Mouse (Mus musculus) heart, embryonic 15.5 days (tissue): ENCODE data around the gene Ctnnd2. TPM values are rescaled to one million over a fixed set of nuclear protein-coding genes. Genes with fewer than 3 reads are reported as not detected.

ENCODE experiments used
- ATAC-seq: fragments of 200-750 bp; cut with Nextera tagmentation; replicated peaks from 2 replicates; pipeline ENCODE4 v1.8.0; 2017; ENCODE audit warnings: low read depth, moderate TSS enrichment; ENCODE audit not compliant: insufficient number of reproducible peaks, insufficient read depth, low FRiP score
- H3K27ac ChIP-seq: fragments of 300-500 bp; sonication (generic); 2 replicates; pipeline ENCODE4 v1.5.1; 2015; ENCODE audit warnings: mild to moderate bottlenecking, inconsistent platforms
- H3K27me3 ChIP-seq: fragments of 300-500 bp; sonication (generic); 2 replicates; pipeline ENCODE4 v1.6.1; 2015; ENCODE audit warnings: inconsistent platforms
- H3K36me3 ChIP-seq: fragments of 300-500 bp; sonication (generic); 2 replicates; pipeline ENCODE4 v1.6.1; 2015; ENCODE audit warnings: mild to moderate bottlenecking, inconsistent platforms
- H3K4me1 ChIP-seq: fragments of 300-500 bp; sonication (generic); replicated peaks from 2 replicates; pipeline ENCODE4 v1.6.1; 2015; ENCODE audit warnings: inconsistent platforms
- H3K4me2 ChIP-seq: fragments of 300-500 bp; sonication (generic); 2 replicates; pipeline ENCODE4 v1.6.1; 2015; ENCODE audit warnings: inconsistent platforms, mild to moderate bottlenecking, moderate library complexity
- H3K4me3 ChIP-seq: fragments of 300-500 bp; sonication (generic); 2 replicates; pipeline ENCODE4 v1.5.1; 2015; ENCODE audit warnings: mild to moderate bottlenecking, inconsistent platforms
- H3K9ac ChIP-seq: fragments of 300-500 bp; sonication (generic); 2 replicates; pipeline ENCODE4 v1.6.1; 2015; ENCODE audit warnings: mild to moderate bottlenecking, inconsistent platforms
- H3K9me3 ChIP-seq: fragments of 300-500 bp; sonication (generic); replicated peaks from 2 replicates; pipeline ENCODE4 v1.6.1; 2016; ENCODE audit warnings: inconsistent platforms
- WGBS: fragments of 180-500 bp; shearing (Covaris S2); methylation state at CpG from one replicate; pipeline ENCODE4 v1.1.7; 2015; ENCODE audit warnings: mixed read lengths; 5-methylcytosine and 5-hydroxymethylcytosine counted together
- polyA plus RNA-seq: library from polyadenylated mRNA; unstranded; fragments of >200 nt; fragmentation: Nextera tagmentation; extraction: Ambion mirVana; gene quantifications from 2 replicates; pipeline ENCODE4 v1.2.1, GENCODE M21; 2015

Gene Ctnnd2
- polyA plus RNA-seq, 1 experiment from 2014 or later = 1.0 TPM

DNA sequence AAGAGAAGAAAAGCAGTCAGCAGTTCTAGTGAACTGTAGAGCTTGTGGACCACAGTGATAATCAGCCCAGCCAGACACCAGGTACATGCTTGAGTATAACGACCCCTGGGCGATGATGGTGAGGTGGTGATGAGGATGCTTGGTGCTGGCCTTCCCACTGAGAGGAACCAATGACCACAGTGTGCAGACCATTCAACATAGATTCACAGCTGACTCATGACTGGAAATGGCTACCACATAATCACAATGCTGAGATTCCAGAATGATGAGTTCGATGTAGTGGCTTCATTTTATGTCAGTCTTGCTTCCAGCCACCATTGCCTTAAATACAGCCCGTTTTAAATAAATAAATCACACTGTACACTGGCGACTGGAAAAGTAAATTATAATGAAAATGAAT, 897.9 kb downstream of the Ctnnd2 start:
- Histone ChIP-seq H3K4me2 (no peak overlapping the region), H3K27ac (no peak overlapping the region), H3K4me3 (no peak overlapping the region), H3K9me3 (no peaks in the 10 kb centered on the region), H3K36me3 (no peaks in the 10 kb centered on the region), H3K27me3 (no peaks in the 10 kb centered on the region), H3K4me1 (no peaks in the 10 kb centered on the region), H3K9ac (no peak overlapping the region)
- ATAC-seq = no peak
- 74% methylated on average over 5 of the region's 5 CpGs for WGBS
